In genomic region chr7:46098221-46098918, GRCm38 (mm10) we compare ENCODE assay signal across 13 mouse cellular contexts. TPM values are rescaled to one million over a fixed set of nuclear protein-coding genes. Genes with fewer than 3 reads are reported as not detected.
DNase-seq lines count a peak whose midpoint lies in the region; ATAC-seq and TF ChIP-seq lines count a peak whose summit lies in the region.
"Had no signal": no experiment of that assay in that cellular context is flagged by ENCODE, and none has a peak within 500 bp of the region (broad histone marks: within the 10 kb centered on the region; RNA-seq: fewer than 3 reads in every experiment).

No protein-coding gene starts in this region.

- peaks cover 3% of the 10 kb centered on the region; the same call in 1 of the 2 replicates for H3K36me3 ChIP-seq in midbrain, postnatal 0 days (ENCODE audit: insufficient read depth, low read length)
- H3K36me3 ChIP-seq in midbrain, embryonic 11.5 days (ENCODE audit: control insufficient read depth, insufficient read depth, low read length), result no peaks in the 10 kb centered on the region
- H3K36me3 ChIP-seq in heart, embryonic 10.5 days, result 0 out of 2 replicates have a peak, but pooled peaks cover 4% of the 10 kb centered on the region
- H3K36me3 ChIP-seq: neural tube, embryonic 12.5 days had no signal

- H3K4me3 ChIP-seq in cerebellum, adult 2 months (replicated peaks; ENCODE audit: insufficient read depth, low read depth, low read length), result peak overlapping the region; percentile 91
- H3K4me3 ChIP-seq in midbrain, postnatal 0 days (ENCODE audit: low read depth, low read length), result no peak overlapping the region
- no peak overlapping the region for H3K4me3 ChIP-seq in midbrain, embryonic 11.5 days (ENCODE audit: low read depth, low read length)
- peak overlapping the region; percentile 70 for H3K4me3 ChIP-seq in heart, embryonic 10.5 days
- H3K4me3 ChIP-seq: neural tube, embryonic 12.5 days had no signal

- WGBS in cerebellum, adult 2 months, result 33% methylated on average over 19 of the region's 19 CpGs
- WGBS in midbrain, postnatal 0 days, result 86% methylated on average over 19 of the region's 19 CpGs
- WGBS in midbrain, embryonic 11.5 days, result 85% methylated on average over 19 of the region's 19 CpGs
- 41% methylated on average over 19 of the region's 19 CpGs for WGBS in heart, embryonic 10.5 days

- no peak for TF ChIP-seq POLR2A in cerebellum, adult 2 months (IDR thresholded peaks at IDR 0.05; ENCODE audit: borderline replicate concordance, insufficient read depth, low read length)

- TF ChIP-seq CTCF in cerebellum, adult 2 months (IDR thresholded peaks at IDR 0.05; ENCODE audit: borderline replicate concordance, insufficient read depth, low read depth, low read length), result no peak
- TF ChIP-seq CTCF in midbrain, postnatal 0 days (IDR thresholded peaks at IDR 0.05), result no peak

- peak overlapping the region; percentile 84 for H3K27ac ChIP-seq in cerebellum, adult 2 months (ENCODE audit: insufficient read depth, low read length)
- no peak overlapping the region for H3K27ac ChIP-seq in midbrain, postnatal 0 days (ENCODE audit: low read depth, low read length)
- H3K27ac ChIP-seq in midbrain, embryonic 11.5 days (ENCODE audit: low read depth, low read length), result no peak overlapping the region
- H3K27ac ChIP-seq in heart, embryonic 10.5 days, result peak overlapping the region; percentile 95
- H3K27ac ChIP-seq: neural tube, embryonic 12.5 days had no signal

- peak; percentile 78 to 79 for DNase-seq in cerebellum, adult 2 months
- DNase-seq in cerebellum, adult 11 months, result no peak
- no peak for DNase-seq in midbrain, postnatal 0 days (ENCODE audit: low spot score)
- DNase-seq in midbrain, embryonic 11.5 days (ENCODE audit: low spot score, missing footprints), result no peak
- peak; percentile 90 for DNase-seq in heart, embryonic 10.5 days (ENCODE audit: low spot score)
- DNase-seq in skeletal muscle tissue, adult 2 months (ENCODE audit: low read depth, low spot score), result peak; percentile 88
- DNase-seq in thymus, postnatal 36 days, result no peak
- no peak for DNase-seq in MN1 (ENCODE audit: low spot score)
- DNase-seq: kidney, adult 2 months; lung, postnatal 10 days had no signal

- peaks cover 41% of the 10 kb centered on the region for H3K4me1 ChIP-seq in cerebellum, adult 2 months (ENCODE audit: control insufficient read depth, insufficient read depth, low read length)
- H3K4me1 ChIP-seq in midbrain, postnatal 0 days (ENCODE audit: insufficient read depth, low read length), result no peaks in the 10 kb centered on the region; the same call in 1 of the 2 replicates
- H3K4me1 ChIP-seq in midbrain, embryonic 11.5 days (ENCODE audit: control insufficient read depth, insufficient read depth, low read length), result peaks cover under 1% of the 10 kb centered on the region; the same call in 1 of the 2 replicates
- peaks cover 52% of the 10 kb centered on the region for H3K4me1 ChIP-seq in heart, embryonic 10.5 days
- H3K4me1 ChIP-seq: neural tube, embryonic 12.5 days had no signal

- H3K9me3 ChIP-seq in midbrain, postnatal 0 days (ENCODE audit: low read length), result no peaks in the 10 kb centered on the region
- H3K9me3 ChIP-seq in midbrain, embryonic 11.5 days (ENCODE audit: control insufficient read depth, low read length), result no peaks in the 10 kb centered on the region
- no peaks in the 10 kb centered on the region for H3K9me3 ChIP-seq in heart, embryonic 10.5 days
- H3K9me3 ChIP-seq: neural tube, embryonic 12.5 days had no signal

- H3K9ac ChIP-seq in midbrain, postnatal 0 days (replicated peaks; ENCODE audit: low read length, poor library complexity, severe bottlenecking), result peak overlapping the region; percentile 24; the same call in 1 of the 2 replicates
- no peak overlapping the region for H3K9ac ChIP-seq in midbrain, embryonic 11.5 days (ENCODE audit: low read length)
- H3K9ac ChIP-seq: neural tube, embryonic 12.5 days had no signal

- ATAC-seq in midbrain, postnatal 0 days (ENCODE audit: low FRiP score), result no peak
- no peak for ATAC-seq in midbrain, embryonic 11.5 days (ENCODE audit: low FRiP score)

- H3K4me2 ChIP-seq in midbrain, postnatal 0 days (ENCODE audit: low read depth, low read length, poor library complexity, severe bottlenecking), result 0 out of 2 replicates have a peak overlapping the region, but pooled peaks have one; percentile 6
- H3K4me2 ChIP-seq in midbrain, embryonic 11.5 days, result no peak overlapping the region
- H3K4me2 ChIP-seq: neural tube, embryonic 12.5 days had no signal

- no peaks in the 10 kb centered on the region for H3K27me3 ChIP-seq in cerebellum, adult 2 months (ENCODE audit: control insufficient read depth, insufficient read depth, low read length)
- H3K27me3 ChIP-seq in midbrain, postnatal 0 days (ENCODE audit: insufficient read depth, low read length), result no peaks in the 10 kb centered on the region; the same call in 1 of the 2 replicates
- H3K27me3 ChIP-seq in midbrain, embryonic 11.5 days (ENCODE audit: control insufficient read depth, insufficient read depth, low read length), result peaks cover 24% of the 10 kb centered on the region
- H3K27me3 ChIP-seq in heart, embryonic 10.5 days (ENCODE audit: insufficient read depth, poor library complexity, severe bottlenecking), result peaks cover 53% of the 10 kb centered on the region

RNA-seq across cellular contexts. Expression of gene Kcnj11, which starts 2.2 kb away (rescaled TPM):
- polyA plus RNA-seq in cerebellum, adult 2 months (2012; rRNA removed), result 42.8 and 47.5 TPM in 2 replicates
- 14.4 and 26.2 TPM in 2 replicates for total RNA-seq in midbrain, postnatal 0 days (2014; rRNA removed)
- polyA plus RNA-seq in midbrain, postnatal 0 days (2015; fragmentation: Nextera tagmentation; extraction: Ambion mirVana), result 2.7 and 2.9 TPM in 2 replicates
- polyA plus RNA-seq in midbrain, embryonic 11.5 days (2014; fragmentation: Nextera tagmentation; extraction: Ambion mirVana), result 0.07 and 0.49 TPM in 2 replicates
- polyA plus RNA-seq in heart, embryonic 10.5 days (2016; fragmentation: Nextera tagmentation; extraction: Ambion mirVana), result 3.2 and 7.2 TPM in 2 replicates
- polyA plus RNA-seq: limb, embryonic 11.5 days; spleen, adult 2 months had no signal

Comparison
In these comparisons a context has a peak if more than half of its experiments do, and no peak if none do; other contexts are left out.
1. DNase-seq: peak in cerebellum, adult 2 months (2 of 2), heart, embryonic 10.5 days (single experiment) and skeletal muscle tissue, adult 2 months (single experiment); none in cerebellum, adult 11 months (single experiment), midbrain, postnatal 0 days (single experiment), midbrain, embryonic 11.5 days (single experiment), thymus, postnatal 36 days (0 of 2) and MN1 (single experiment).
2. H3K27ac ChIP-seq: peak in cerebellum, adult 2 months (single experiment) and heart, embryonic 10.5 days (single experiment); none in midbrain, postnatal 0 days (single experiment) and midbrain, embryonic 11.5 days (single experiment).
3. H3K4me3 ChIP-seq: peak in cerebellum, adult 2 months (single experiment) and heart, embryonic 10.5 days (single experiment); none in midbrain, postnatal 0 days (single experiment) and midbrain, embryonic 11.5 days (single experiment).